Mouse (Mus musculus) thymus, adult 2 months (tissue): ENCODE results near the gene Usp39.

Experiments
- CTCF ChIP-seq: fragments of 200-500 bp; IDR thresholded peaks from 2 replicates; pipeline ENCODE4 v1.5.1; 2012; ENCODE audit warnings: mild to moderate bottlenecking, control low read depth, low read length, moderate library complexity, borderline replicate concordance; ENCODE audit not compliant: control insufficient read depth, poor library complexity, insufficient read depth; ENCODE audit errors: extremely low read depth
- POLR2A ChIP-seq: fragments of 200-500 bp; IDR thresholded peaks from 2 replicates; pipeline ENCODE4 v1.6.1; 2012; ENCODE audit warnings: mild to moderate bottlenecking, low read length, control low read depth, moderate library complexity; ENCODE audit not compliant: control insufficient read depth, poor library complexity, insufficient read depth; ENCODE audit errors: extremely low read depth

GRCm38 (mm10) chr6:72278835-72279234, 66.1 kb downstream of the Usp39 start:
- no peak for TF ChIP-seq CTCF
- no peak for TF ChIP-seq POLR2A
